Mouse (Mus musculus): ENCODE results near the gene Metap1. TPM values are rescaled to one million over a fixed set of nuclear protein-coding genes. Genes with fewer than 3 reads are reported as not detected.

The Metap1 gene
- total and polyA plus RNA-seq, 3 experiments = 57.4 to 96.3 (median 71.0) TPM

GRCm38 (mm10) chr3:138530578-138531478 lies 41.5 kb upstream of the Metap1 start:
- H3K27me3 ChIP-seq (ENCODE audit: control insufficient read depth in 1 of 2, insufficient read depth in 2 of 2, low read length in 2 of 2) = no peaks in the 10 kb centered on the region
- H3K79me2 ChIP-seq (ENCODE audit: control insufficient read depth, insufficient read depth, low read length, poor library complexity) = peaks cover 79% of the 10 kb centered on the region
- H3K27ac ChIP-seq (ENCODE audit: control insufficient read depth, low read depth, low read length) = peak overlapping the region; percentile 55
- peak overlapping the region; percentile 35 for H3K9ac ChIP-seq (ENCODE audit: control insufficient read depth, low read depth, low read length, poor library complexity, severe bottlenecking)
- peaks cover 32 to 35% of the 10 kb centered on the region in 2 experiments for H3K4me1 ChIP-seq (ENCODE audit: control insufficient read depth in 1 of 2, insufficient read depth in 2 of 2, low read length in 2 of 2)
- no peak overlapping the region for H3K4me3 ChIP-seq (ENCODE audit: control insufficient read depth in 1 of 2, insufficient read depth in 1 of 2, low read depth in 2 of 2, low read length in 2 of 2)
- no peaks in the 10 kb centered on the region for H3K9me3 ChIP-seq (replicated peaks; ENCODE audit: insufficient read depth, low read length)
- H3K36me3 ChIP-seq (ENCODE audit: control insufficient read depth in 1 of 2, insufficient read depth in 2 of 2, low read length in 2 of 2) = peaks cover 6 to 55% of the 10 kb centered on the region in 2 experiments
- DNase-seq (ENCODE audit: low read depth, low spot score) = peak; percentile 49
- TF ChIP-seq HCFC1 (IDR thresholded peaks at IDR 0.05; ENCODE audit: low read depth, low read length) = no peak
- peak; percentile 75 for TF ChIP-seq SIN3A (IDR thresholded peaks at IDR 0.05; ENCODE audit: low read length)
- no peak for TF ChIP-seq ELF1 (IDR thresholded peaks at IDR 0.05; ENCODE audit: low read depth, low read length)
- no peak for TF ChIP-seq KAT2A (conservative IDR thresholded peaks at IDR 0.05; ENCODE audit: low read depth, low read length)
- TF ChIP-seq CTCF (IDR thresholded peaks at IDR 0.05 in 2 of 3, conservative IDR thresholded peaks at IDR 0.05 in 1 of 3; ENCODE audit: control insufficient read depth in 1 of 3, insufficient read depth in 1 of 3, low read depth in 2 of 3, low read length in 3 of 3, poor library complexity in 1 of 3, severe bottlenecking in 1 of 3) = no peak
- peak; percentile 69; the same call in 1 of the 2 replicates for TF ChIP-seq MYC (IDR thresholded peaks at IDR 0.05; ENCODE audit: low read depth, low read length)
- TF ChIP-seq CHD2 (IDR thresholded peaks at IDR 0.05; ENCODE audit: low read length) = no peak
- TF ChIP-seq USF2 (IDR thresholded peaks at IDR 0.05; ENCODE audit: borderline replicate concordance in 1 of 2, insufficient read depth in 1 of 2, low read depth in 1 of 2, low read length in 2 of 2) = no peak
- no peak for TF ChIP-seq ZMIZ1 (IDR thresholded peaks at IDR 0.05; ENCODE audit: low read depth, low read length)
- no peak for TF ChIP-seq JUND (IDR thresholded peaks at IDR 0.05; ENCODE audit: low read depth, low read length)
- no peak for TF ChIP-seq BHLHE40 (IDR thresholded peaks at IDR 0.05; ENCODE audit: borderline replicate concordance, low read depth, low read length)
- TF ChIP-seq NELFE (IDR thresholded peaks at IDR 0.05; ENCODE audit: low read depth, low read length) = no peak
- TF ChIP-seq UBTF (IDR thresholded peaks at IDR 0.05; ENCODE audit: borderline replicate concordance, insufficient read depth, low read depth, low read length) = no peak
- TF ChIP-seq MAFK (IDR thresholded peaks at IDR 0.05; ENCODE audit: borderline replicate concordance, low read depth, low read length) = no peak
- TF ChIP-seq SMC3 (IDR thresholded peaks at IDR 0.05; ENCODE audit: low read depth, low read length) = no peak
- TF ChIP-seq MEF2A (IDR thresholded peaks at IDR 0.05; ENCODE audit: extremely low read depth, insufficient replicate concordance, low read depth, low read length, poor library complexity, severe bottlenecking) = no peak
- TF ChIP-seq POLR2A (IDR thresholded peaks at IDR 0.05; ENCODE audit: control insufficient read depth in 1 of 2, insufficient read depth in 1 of 2, low read depth in 1 of 2, low read length in 2 of 2, poor library complexity in 1 of 2) = no peak
- TF ChIP-seq TAL1 (IDR thresholded peaks at IDR 0.05; ENCODE audit: low read length) = peak; percentile 82
- no peak for TF ChIP-seq POLR2AphosphoS5 (IDR thresholded peaks at IDR 0.05; ENCODE audit: borderline replicate concordance, low read depth, low read length)
- TF ChIP-seq GABPA (IDR thresholded peaks at IDR 0.05; ENCODE audit: low read depth, low read length) = no peak
- TF ChIP-seq CHD1 (IDR thresholded peaks at IDR 0.05; ENCODE audit: low read depth, low read length) = no peak
- no peak for TF ChIP-seq RCOR1 (IDR thresholded peaks at IDR 0.05; ENCODE audit: low read depth, low read length)
- TF ChIP-seq ZC3H11A (IDR thresholded peaks at IDR 0.05; ENCODE audit: low read depth, low read length) = no peak
- TF ChIP-seq E2F4 (IDR thresholded peaks at IDR 0.05; ENCODE audit: borderline replicate concordance, low read depth, low read length) = no peak
- TF ChIP-seq TBP (IDR thresholded peaks at IDR 0.05; ENCODE audit: low read depth, low read length) = no peak
- peak; percentile 94 for TF ChIP-seq MXI1 (IDR thresholded peaks at IDR 0.05; ENCODE audit: low read depth, low read length)
- TF ChIP-seq RAD21 (IDR thresholded peaks at IDR 0.05; ENCODE audit: low read depth, low read length) = no peak
- no peak for TF ChIP-seq USF1 (IDR thresholded peaks at IDR 0.05; ENCODE audit: low read depth, low read length)
- no peak for TF ChIP-seq NRF1 (IDR thresholded peaks at IDR 0.05; ENCODE audit: insufficient read depth, low read depth, low read length, poor library complexity, severe bottlenecking)
- no peak for TF ChIP-seq ZNF384 (IDR thresholded peaks at IDR 0.05; ENCODE audit: low read depth, low read length)
- peak; percentile 58 for TF ChIP-seq GATA1 (IDR thresholded peaks at IDR 0.05; ENCODE audit: low read depth, low read length)
- TF ChIP-seq TCF12 (IDR thresholded peaks at IDR 0.05; ENCODE audit: low read depth, low read length) = peak; percentile 79
- TF ChIP-seq EP300 (IDR thresholded peaks at IDR 0.05; ENCODE audit: low read depth in 1 of 2, low read length in 2 of 2) = peak; percentile 68; a peak in 3 of 4 replicates
- TF ChIP-seq MAZ (IDR thresholded peaks at IDR 0.05; ENCODE audit: low read depth, low read length) = no peak
- peak; percentile 62 for TF ChIP-seq ETS1 (IDR thresholded peaks at IDR 0.05; ENCODE audit: low read depth, low read length)

Data from MEL (cell line).